ENCODE assay signal across 11 mouse cellular contexts in the genomic region with DNA sequence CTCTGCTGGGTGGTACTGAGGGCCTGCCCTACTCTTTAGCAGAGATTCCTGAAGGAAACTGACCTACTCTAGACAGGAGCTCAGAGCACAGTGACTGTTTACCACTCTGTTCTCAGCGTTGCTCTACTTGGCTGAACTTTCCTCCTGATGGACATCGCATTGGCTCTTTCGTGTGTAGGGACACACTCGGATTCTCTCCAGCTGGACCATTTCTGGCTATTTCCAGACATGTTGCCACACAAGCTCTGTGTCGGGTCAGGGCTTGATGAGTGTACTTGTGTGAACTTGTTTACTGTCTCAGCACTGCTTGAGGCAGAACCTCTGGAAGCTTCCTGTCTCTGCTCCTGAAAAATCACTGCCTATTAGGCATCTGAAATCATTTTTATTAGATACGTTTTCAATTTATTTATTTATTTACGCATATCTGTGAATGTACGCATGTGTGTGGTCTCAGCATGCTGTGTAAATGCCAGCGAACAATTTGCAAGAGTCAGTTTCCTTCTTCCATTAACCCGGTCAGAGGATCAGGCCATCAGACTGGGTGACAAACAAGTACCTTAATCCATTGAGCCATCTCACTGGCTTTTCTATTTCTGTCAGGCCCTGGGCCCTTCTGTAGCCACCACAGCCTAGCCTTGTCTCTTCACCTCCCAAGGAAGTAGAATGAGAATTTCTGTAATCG.
DNase-seq lines count a peak whose midpoint lies in the region; ATAC-seq and TF ChIP-seq lines count a peak whose summit lies in the region.
"Had no signal": no experiment of that assay in that cellular context is flagged by ENCODE, and none has a peak within 500 bp of the region (broad histone marks: within the 10 kb centered on the region; RNA-seq: fewer than 3 reads in every experiment).

No protein-coding gene starts in this region.

- H3K4me1 ChIP-seq in liver, adult 2 months (ENCODE audit: control insufficient read depth, insufficient read depth, low read length), result peaks cover 3% of the 10 kb centered on the region
- no peaks in the 10 kb centered on the region for H3K4me1 ChIP-seq in liver, embryonic 12.5 days
- H3K4me1 ChIP-seq in heart, embryonic 15.5 days (replicated peaks), result no peaks in the 10 kb centered on the region
- 0 out of 2 replicates have a peak, but pooled peaks cover 6% of the 10 kb centered on the region for H3K4me1 ChIP-seq in kidney, postnatal 0 days (replicated peaks; ENCODE audit: insufficient read depth, low read length)
- H3K4me1 ChIP-seq in midbrain, embryonic 10.5 days, result peaks cover 38% of the 10 kb centered on the region

- H3K4me3 ChIP-seq in liver, adult 2 months (ENCODE audit: insufficient read depth, low read depth, low read length), result no peak overlapping the region
- H3K4me3 ChIP-seq in liver, embryonic 12.5 days, result no peak overlapping the region
- no peak overlapping the region for H3K4me3 ChIP-seq in heart, embryonic 15.5 days
- H3K4me3 ChIP-seq in kidney, postnatal 0 days (replicated peaks; ENCODE audit: low read depth, low read length), result no peak overlapping the region
- H3K4me3 ChIP-seq in midbrain, embryonic 10.5 days, result no peak overlapping the region
- H3K4me3 ChIP-seq: forebrain, embryonic 12.5 days had no signal

- no peak for TF ChIP-seq POLR2A in liver, adult 2 months (IDR thresholded peaks at IDR 0.05; ENCODE audit: extremely low read depth, insufficient read depth, low read length)

- H3K27ac ChIP-seq in liver, adult 2 months (replicated peaks; ENCODE audit: insufficient read depth, low read depth, low read length), result no peak overlapping the region; the same call in 1 of the 2 replicates
- H3K27ac ChIP-seq in liver, embryonic 12.5 days, result no peak overlapping the region
- H3K27ac ChIP-seq in heart, embryonic 15.5 days, result no peak overlapping the region
- H3K27ac ChIP-seq in kidney, postnatal 0 days, result peak overlapping the region; percentile 10; the same call in 1 of the 2 replicates
- H3K27ac ChIP-seq in midbrain, embryonic 10.5 days (replicated peaks), result no peak overlapping the region
- H3K27ac ChIP-seq: forebrain, embryonic 12.5 days had no signal

- H3K4me2 ChIP-seq in liver, embryonic 12.5 days, result no peak overlapping the region
- no peak overlapping the region for H3K4me2 ChIP-seq in heart, embryonic 15.5 days
- no peak overlapping the region for H3K4me2 ChIP-seq in kidney, postnatal 0 days (ENCODE audit: low read length)
- H3K4me2 ChIP-seq: forebrain, embryonic 12.5 days; midbrain, embryonic 11.5 days had no signal

- H3K27me3 ChIP-seq in liver, adult 2 months (ENCODE audit: control insufficient read depth, insufficient read depth, low read length), result no peaks in the 10 kb centered on the region
- no peaks in the 10 kb centered on the region for H3K27me3 ChIP-seq in liver, embryonic 12.5 days (replicated peaks)
- H3K27me3 ChIP-seq in heart, embryonic 15.5 days, result no peaks in the 10 kb centered on the region
- no peaks in the 10 kb centered on the region for H3K27me3 ChIP-seq in kidney, postnatal 0 days (ENCODE audit: insufficient read depth, low read length)
- no peaks in the 10 kb centered on the region for H3K27me3 ChIP-seq in midbrain, embryonic 10.5 days (ENCODE audit: low read depth, poor library complexity, severe bottlenecking)
- H3K27me3 ChIP-seq: forebrain, embryonic 12.5 days had no signal

- H3K9ac ChIP-seq in liver, adult 2 months (ENCODE audit: low read depth, low read length), result no peak overlapping the region
- H3K9ac ChIP-seq in liver, embryonic 12.5 days, result no peak overlapping the region
- no peak overlapping the region for H3K9ac ChIP-seq in heart, embryonic 15.5 days
- no peak overlapping the region for H3K9ac ChIP-seq in kidney, postnatal 0 days (ENCODE audit: low read depth, low read length)
- H3K9ac ChIP-seq: forebrain, embryonic 12.5 days had no signal

- no peaks in the 10 kb centered on the region for H3K79me2 ChIP-seq in liver, adult 2 months (ENCODE audit: control insufficient read depth, insufficient read depth, low read length)

- no peaks in the 10 kb centered on the region for H3K9me3 ChIP-seq in liver, embryonic 12.5 days (replicated peaks)
- H3K9me3 ChIP-seq in heart, embryonic 15.5 days (replicated peaks), result no peaks in the 10 kb centered on the region
- no peaks in the 10 kb centered on the region for H3K9me3 ChIP-seq in kidney, postnatal 0 days (replicated peaks; ENCODE audit: low read length)
- no peaks in the 10 kb centered on the region for H3K9me3 ChIP-seq in midbrain, embryonic 10.5 days (replicated peaks)
- H3K9me3 ChIP-seq: forebrain, embryonic 12.5 days had no signal

- DNase-seq in liver, adult 2 months (ENCODE audit: extremely low read depth, low read depth, low spot score), result peak; percentile 98
- DNase-seq in kidney, postnatal 0 days (ENCODE audit: low spot score), result peak; percentile 84
- DNase-seq in ovary, postnatal 36 days (ENCODE audit: low spot score), result peak; percentile 9
- no peak for DNase-seq in midbrain, embryonic 10.5 days (ENCODE audit: low spot score)
- DNase-seq in neural tube, embryonic 10.5 days (ENCODE audit: extremely low spot score, low spot score), result no peak
- DNase-seq in frontal cortex, postnatal 10 days (ENCODE audit: low spot score in 2 of 2), result no peak
- DNase-seq: cerebellum, postnatal 10 days had no signal

- no peak for ATAC-seq in liver, embryonic 12.5 days
- ATAC-seq in heart, embryonic 15.5 days (replicated peaks; ENCODE audit: insufficient number of reproducible peaks, insufficient read depth, low FRiP score, low read depth), result 0 out of 2 replicates have a peak, but pooled peaks have one; percentile 22
- ATAC-seq in kidney, postnatal 0 days (replicated peaks; ENCODE audit: low FRiP score, low read depth), result peak; percentile 83

- no peak for TF ChIP-seq CTCF in liver, adult 2 months (IDR thresholded peaks at IDR 0.05; ENCODE audit: low read depth, low read length)
- TF ChIP-seq CTCF in kidney, postnatal 0 days (IDR thresholded peaks at IDR 0.05; ENCODE audit: low read depth), result no peak

- no peaks in the 10 kb centered on the region for H3K36me3 ChIP-seq in liver, adult 2 months (ENCODE audit: control insufficient read depth, insufficient read depth, low read length)
- no peaks in the 10 kb centered on the region for H3K36me3 ChIP-seq in liver, embryonic 12.5 days
- no peaks in the 10 kb centered on the region for H3K36me3 ChIP-seq in heart, embryonic 15.5 days
- H3K36me3 ChIP-seq in kidney, postnatal 0 days (ENCODE audit: insufficient read depth, low read length), result no peaks in the 10 kb centered on the region
- H3K36me3 ChIP-seq in midbrain, embryonic 10.5 days, result no peaks in the 10 kb centered on the region
- H3K36me3 ChIP-seq: forebrain, embryonic 12.5 days had no signal

- WGBS in liver, adult 2 months, result 23% methylated on average over 11 of the region's 11 CpGs
- WGBS in liver, embryonic 12.5 days (ENCODE audit: insufficient replicate concordance), result 78% methylated on average over 11 of the region's 11 CpGs
- 73% methylated on average over 11 of the region's 11 CpGs for WGBS in heart, embryonic 15.5 days
- WGBS in kidney, postnatal 0 days, result 60% methylated on average over 11 of the region's 11 CpGs
- 90% methylated on average over 11 of the region's 11 CpGs for WGBS in midbrain, embryonic 10.5 days

Comparison
In these comparisons a context has a peak if more than half of its experiments do, and no peak if none do; other contexts are left out.
1. DNase-seq: peak in liver, adult 2 months (single experiment), kidney, postnatal 0 days (single experiment) and ovary, postnatal 36 days (single experiment); none in midbrain, embryonic 10.5 days (single experiment), neural tube, embryonic 10.5 days (single experiment) and frontal cortex, postnatal 10 days (0 of 2).